Mouse (Mus musculus) stomach, embryonic 15.5 days (tissue): Measurements from ENCODE around the gene Atp5j2. TPM values are rescaled to one million over a fixed set of nuclear protein-coding genes. Genes with fewer than 3 reads are reported as not detected.

Experiments
- ATAC-seq: fragments of 200-750 bp; cut with Nextera tagmentation; 2 replicates; pipeline ENCODE4 v1.8.0; 2017; ENCODE audit warnings: low read depth, moderate number of reproducible peaks, moderate TSS enrichment; ENCODE audit not compliant: insufficient read depth, low FRiP score
- H3K27ac ChIP-seq: fragments of 300-500 bp; sonication (generic); 2 replicates; pipeline ENCODE4 v1.5.1; 2015; ENCODE audit warnings: mild to moderate bottlenecking, inconsistent platforms
- H3K27me3 ChIP-seq: fragments of 300-500 bp; sonication (generic); replicated peaks from 2 replicates; pipeline ENCODE4 v1.6.1; 2015; ENCODE audit warnings: inconsistent platforms
- H3K36me3 ChIP-seq: fragments of 300-500 bp; sonication (generic); 2 replicates; pipeline ENCODE4 v1.6.1; 2015; ENCODE audit warnings: inconsistent platforms
- H3K4me1 ChIP-seq: fragments of 300-500 bp; sonication (generic); 2 replicates; pipeline ENCODE4 v1.6.1; 2015; ENCODE audit warnings: inconsistent platforms
- H3K4me2 ChIP-seq: fragments of 300-500 bp; sonication (generic); 2 replicates; pipeline ENCODE4 v1.6.1; 2015; ENCODE audit warnings: mild to moderate bottlenecking, inconsistent platforms
- H3K4me3 ChIP-seq: fragments of 300-500 bp; sonication (generic); replicated peaks from 2 replicates; pipeline ENCODE4 v1.5.1; 2015; ENCODE audit warnings: inconsistent platforms
- H3K9ac ChIP-seq: fragments of 300-500 bp; sonication (generic); 2 replicates; pipeline ENCODE4 v1.6.1; 2015; ENCODE audit warnings: inconsistent platforms
- H3K9me3 ChIP-seq: fragments of 300-500 bp; sonication (generic); 2 replicates; pipeline ENCODE4 v1.6.1; 2016; ENCODE audit warnings: inconsistent platforms
- WGBS: fragments of 180-500 bp; shearing (Covaris S2); methylation state at CpG from one replicate; pipeline ENCODE4 v1.1.7; 2015; 5-methylcytosine and 5-hydroxymethylcytosine counted together
- polyA plus RNA-seq: library from polyadenylated mRNA; unstranded; fragments of >200 nt; fragmentation: Nextera tagmentation; extraction: Ambion mirVana; gene quantifications from 2 replicates; pipeline ENCODE4 v1.2.1, GENCODE M21; 2015

The Atp5j2 gene
- polyA plus RNA-seq, 1 experiment from 2014 or later = 678 TPM

GRCm38 (mm10) chr5:145200387-145200786 is 8.5 kb upstream of the Atp5j2 start:
- Histone ChIP-seq H3K36me3 (0 out of 2 replicates have a peak, but pooled peaks cover 5% of the 10 kb centered on the region), H3K27me3 (no peaks in the 10 kb centered on the region), H3K4me3 (no peak overlapping the region), H3K4me2 (peak overlapping the region; percentile 90), H3K9ac (no peak overlapping the region), H3K9me3 (no peaks in the 10 kb centered on the region), H3K27ac (no peak overlapping the region), H3K4me1 (peaks cover 14% of the 10 kb centered on the region)
- ATAC-seq = no peak
- WGBS = 74% methylated on average over 7 of the region's 7 CpGs

GRCm38 (mm10) chr5:145190875-145191798 is 725 bp downstream of the Atp5j2 start:
- Histone ChIP-seq H3K9me3 (no peaks in the 10 kb centered on the region), H3K4me1 (peaks cover 13% of the 10 kb centered on the region), H3K4me2 (peak overlapping the region; percentile 65), H3K36me3 (0 out of 2 replicates have a peak, but pooled peaks cover 29% of the 10 kb centered on the region), H3K27me3 (no peaks in the 10 kb centered on the region), H3K27ac (peak overlapping the region; percentile 80), H3K4me3 (peak overlapping the region; percentile 75), H3K9ac (peak overlapping the region; percentile 54)
- WGBS = under 1% methylated on average over 41 of the region's 41 CpGs
- peak; percentile 89 for ATAC-seq

- peaks cover 30% of the 10 kb centered on the region; the same call in 1 of the 2 replicates for H3K36me3 ChIP-seq
Observed at GRCm38 (mm10) chr5:145190373-145190772, 1.5 kb downstream of the Atp5j2 start.

GRCm38 (mm10) chr5:145189416-145189815 is 2.4 kb downstream of the Atp5j2 start:
- no peak for ATAC-seq
- WGBS = 84% methylated on average over 6 of the region's 6 CpGs
- Histone ChIP-seq H3K27ac (no peak overlapping the region), H3K4me3 (0 out of 2 replicates have a peak overlapping the region, but pooled peaks have one; percentile 75), H3K36me3 (peaks cover 31% of the 10 kb centered on the region), H3K9ac (no peak overlapping the region), H3K9me3 (no peaks in the 10 kb centered on the region), H3K4me2 (peak overlapping the region; percentile 65), H3K4me1 (peaks cover 13% of the 10 kb centered on the region), H3K27me3 (no peaks in the 10 kb centered on the region)

More at GRCm38 (mm10) chr5:145190373-145190772, 1.5 kb downstream of the Atp5j2 start:
- Histone ChIP-seq H3K27me3 (no peaks in the 10 kb centered on the region), H3K4me3 (peak overlapping the region; percentile 75), H3K4me1 (peaks cover 13% of the 10 kb centered on the region), H3K9me3 (no peaks in the 10 kb centered on the region), H3K27ac (peak overlapping the region; percentile 80; the same call in 1 of the 2 replicates), H3K9ac (peak overlapping the region; percentile 54), H3K4me2 (peak overlapping the region; percentile 65)
- 32% methylated on average over 5 of the region's 5 CpGs for WGBS
- no peak for ATAC-seq

- Histone ChIP-seq H3K4me2 (no peak overlapping the region), H3K27me3 (no peaks in the 10 kb centered on the region), H3K36me3 (peaks cover 62% of the 10 kb centered on the region), H3K9ac (no peak overlapping the region), H3K4me3 (no peak overlapping the region), H3K4me1 (peaks cover 10% of the 10 kb centered on the region), H3K27ac (no peak overlapping the region), H3K9me3 (no peaks in the 10 kb centered on the region)
- WGBS = 77% methylated on average over 2 of the region's 2 CpGs
- no peak for ATAC-seq
Observed at GRCm38 (mm10) chr5:145185244-145185643, 6.6 kb downstream of the Atp5j2 start.

GRCm38 (mm10) chr5:145178461-145178980 is 13.3 kb downstream of the Atp5j2 start:
- Histone ChIP-seq H3K36me3 (peaks cover 84% of the 10 kb centered on the region), H3K4me1 (no peaks in the 10 kb centered on the region), H3K4me3 (no peak overlapping the region), H3K9me3 (no peaks in the 10 kb centered on the region), H3K9ac (no peak overlapping the region), H3K27me3 (no peaks in the 10 kb centered on the region), H3K27ac (no peak overlapping the region), H3K4me2 (no peak overlapping the region)
- ATAC-seq = no peak
- 83% methylated on average over 18 of the region's 18 CpGs for WGBS

GRCm38 (mm10) chr5:145167306-145167661 is 24.6 kb downstream of the Atp5j2 start:
- Histone ChIP-seq H3K27me3 (no peaks in the 10 kb centered on the region), H3K27ac (peak overlapping the region; percentile 75), H3K9ac (peak overlapping the region; percentile 84), H3K36me3 (0 out of 2 replicates have a peak, but pooled peaks cover 18% of the 10 kb centered on the region), H3K4me3 (peak overlapping the region; percentile 95), H3K9me3 (no peaks in the 10 kb centered on the region), H3K4me2 (peak overlapping the region; percentile 76), H3K4me1 (peaks cover 14% of the 10 kb centered on the region; the same call in 1 of the 2 replicates)
- ATAC-seq = peak; percentile 2; the same call in 1 of the 2 replicates
- WGBS = 0% methylated on average over 28 of the region's 28 CpGs

GRCm38 (mm10) chr5:145166536-145167305 is 25.1 kb downstream of the Atp5j2 start, which contains the start of the genes Ptcd1 and Cpsf4:
TSS of gene Ptcd1 (minus strand) at chr5:145167108.
TSS of gene Cpsf4 (plus strand) at chr5:145167213.
- peak; percentile 95 for ATAC-seq
- Histone ChIP-seq H3K9me3 (no peaks in the 10 kb centered on the region), H3K4me2 (peak within 1 kb of the TSS; percentile 80), H3K36me3 (0 out of 2 replicates have a peak, but pooled peaks cover 14% of the 10 kb centered on the region), H3K4me3 (peak within 1 kb of the TSS; percentile 95), H3K4me1 (peaks cover 14% of the 10 kb centered on the region; the same call in 1 of the 2 replicates), H3K27ac (peak within 1 kb of the TSS; percentile 87), H3K9ac (peak within 1 kb of the TSS; percentile 84), H3K27me3 (no peaks in the 10 kb centered on the region)
- WGBS = under 1% methylated on average over 46 of the region's 51 CpGs

- Histone ChIP-seq H3K4me3 (no peak overlapping the region), H3K27me3 (no peaks in the 10 kb centered on the region)
- ATAC-seq = no peak
Observed at GRCm38 (mm10) chr5:145165184-145165583, 26.7 kb downstream of the Atp5j2 start.

GRCm38 (mm10) chr5:145164710-145165109 is 27.2 kb downstream of the Atp5j2 start:
- no peak for ATAC-seq
- Histone ChIP-seq H3K36me3 (0 out of 2 replicates have a peak, but pooled peaks cover 6% of the 10 kb centered on the region), H3K9me3 (no peaks in the 10 kb centered on the region), H3K4me2 (no peak overlapping the region), H3K27me3 (no peaks in the 10 kb centered on the region), H3K4me1 (peaks cover 14% of the 10 kb centered on the region; the same call in 1 of the 2 replicates), H3K4me3 (no peak overlapping the region), H3K9ac (no peak overlapping the region), H3K27ac (no peak overlapping the region)
- WGBS = 58% methylated on average over 3 of the region's 3 CpGs

More at GRCm38 (mm10) chr5:145165184-145165583, 26.7 kb downstream of the Atp5j2 start:
- Histone ChIP-seq H3K4me1 (peaks cover 14% of the 10 kb centered on the region; the same call in 1 of the 2 replicates), H3K27ac (no peak overlapping the region), H3K9me3 (no peaks in the 10 kb centered on the region), H3K4me2 (no peak overlapping the region), H3K36me3 (0 out of 2 replicates have a peak, but pooled peaks cover 4% of the 10 kb centered on the region), H3K9ac (no peak overlapping the region)
- 83% methylated on average over 15 of the region's 15 CpGs for WGBS

GRCm38 (mm10) chr5:145161361-145161760 is 30.5 kb downstream of the Atp5j2 start:
- Histone ChIP-seq H3K9ac (no peak overlapping the region), H3K36me3 (peaks cover 19% of the 10 kb centered on the region), H3K27me3 (no peaks in the 10 kb centered on the region), H3K4me2 (no peak overlapping the region), H3K4me3 (no peak overlapping the region), H3K27ac (no peak overlapping the region), H3K9me3 (no peaks in the 10 kb centered on the region), H3K4me1 (peaks cover 4% of the 10 kb centered on the region; the same call in 1 of the 2 replicates)
- 96% methylated on average over 14 of the region's 14 CpGs for WGBS
- ATAC-seq = no peak
